Comparison of ENCODE assay signal across 31 mouse cellular contexts in genomic region chr5:103404213-103404968, GRCm38 (mm10). TPM values are rescaled to one million over a fixed set of nuclear protein-coding genes. Genes with fewer than 3 reads are reported as not detected.
DNase-seq lines count a peak whose midpoint lies in the region; ATAC-seq and TF ChIP-seq lines count a peak whose summit lies in the region.
"Had no signal": no experiment of that assay in that cellular context is flagged by ENCODE, and none has a peak within 500 bp of the region (broad histone marks: within the 10 kb centered on the region; RNA-seq: fewer than 3 reads in every experiment).

No protein-coding gene starts in this region.

- H3K27me3 ChIP-seq in thymus, adult 2 months (ENCODE audit: control insufficient read depth, insufficient read depth, low read length) = no peaks in the 10 kb centered on the region
- H3K27me3 ChIP-seq: embryonic facial prominence, embryonic 12.5 days; forebrain, embryonic 15.5 days; heart, embryonic 15.5 days; Patski; stomach, embryonic 15.5 days had no signal

- H3K4me1 ChIP-seq in thymus, adult 2 months (replicated peaks; ENCODE audit: control insufficient read depth, insufficient read depth, low read length) = peaks cover 2% of the 10 kb centered on the region
- H3K4me1 ChIP-seq: embryonic facial prominence, embryonic 12.5 days; forebrain, embryonic 15.5 days; heart, embryonic 10.5 days; stomach, embryonic 15.5 days had no signal

- WGBS in thymus, adult 2 months = 59% methylated on average over 12 of the region's 12 CpGs

- TF ChIP-seq CTCF in thymus, adult 2 months (IDR thresholded peaks at IDR 0.05; ENCODE audit: borderline replicate concordance, control insufficient read depth, extremely low read depth, insufficient read depth, low read length, poor library complexity) = no peak

- H3K4me3 ChIP-seq in thymus, adult 2 months (ENCODE audit: control insufficient read depth, insufficient read depth, low read length) = no peak overlapping the region
- H3K4me3 ChIP-seq: embryonic facial prominence, embryonic 12.5 days; forebrain, embryonic 15.5 days; gastrocnemius, adult 2 months; heart, embryonic 10.5 days; heart, embryonic 15.5 days; stomach, embryonic 15.5 days had no signal

- TF ChIP-seq POLR2A in thymus, adult 2 months (IDR thresholded peaks at IDR 0.05; ENCODE audit: control insufficient read depth, extremely low read depth, insufficient read depth, low read length, poor library complexity) = no peak

- H3K27ac ChIP-seq in thymus, adult 2 months (ENCODE audit: control insufficient read depth, insufficient read depth, low read length) = no peak overlapping the region
- H3K27ac ChIP-seq: embryonic facial prominence, embryonic 12.5 days; forebrain, embryonic 15.5 days; gastrocnemius, adult 2 months; heart, embryonic 10.5 days; heart, embryonic 15.5 days; kidney, postnatal 0 days; liver, embryonic 14.5 days; macrophage; stomach, embryonic 15.5 days had no signal

- no peaks in the 10 kb centered on the region for H3K36me3 ChIP-seq in thymus, adult 2 months (ENCODE audit: control insufficient read depth, insufficient read depth, low read length)
- H3K36me3 ChIP-seq: embryonic facial prominence, embryonic 12.5 days; forebrain, embryonic 15.5 days; G1E; heart, embryonic 10.5 days; heart, embryonic 15.5 days; stomach, embryonic 15.5 days had no signal

- peak; percentile 90 for ATAC-seq in activated CD4-positive, CD25-positive, alpha-beta regulatory T cell, adult 4 months
- ATAC-seq: forebrain, embryonic 15.5 days; hindbrain, embryonic 16.5 days; intestine, embryonic 16.5 days; Patski had no signal

- DNase-seq in CD4-positive, CD25-positive, alpha-beta regulatory T cell, adult 2 months (ENCODE audit: low read depth, low spot score) = peak; percentile 67
- peak; percentile 33 for DNase-seq in thymus, adult 2 months
- DNase-seq in thymus, postnatal 4 days = peak; percentile 44
- DNase-seq in embryo, embryonic 9.5 days (ENCODE audit: extremely low spot score) = no peak
- no peak for DNase-seq in urinary bladder, postnatal 14 days (ENCODE audit: low spot score)
- DNase-seq in adrenal gland, postnatal 25 days = no peak
- DNase-seq: adrenal gland, adult 2 months; cerebellum, adult 8-10 months; cerebellum, postnatal 25 days; gastrocnemius, adult 2 months; gastrocnemius, postnatal 36 days; kidney, adult 8-10 months; layer of hippocampus, adult 9-11 months; liver; lung, adult 2 months; lung, postnatal 10 days; midbrain, embryonic 14.5 days; right cerebral cortex, postnatal 25 days had no signal

RNA-seq across cellular contexts. Expression of gene Ptpn13, which starts 20.6 kb away (rescaled TPM):
- polyA plus RNA-seq in activated CD4-positive, CD25-positive, alpha-beta regulatory T cell, adult 4 months (2017; shearing (Covaris generic)) = 10 to 100 TPM; 19.6 to 20.3 TPM
- polyA plus RNA-seq in thymus, adult 2 months (2012; rRNA removed) = 6.4 and 7.6 TPM in 2 replicates
- total RNA-seq in adrenal gland, postnatal 25 days (2021) = 17.5 and 21.4 TPM in 2 replicates
- polyA plus RNA-seq: G1E, macrophage had no signal

Comparison
In these comparisons a context has a peak if more than half of its experiments do, and no peak if none do; other contexts are left out.
1. DNase-seq: peak in CD4-positive, CD25-positive, alpha-beta regulatory T cell, adult 2 months (single experiment), thymus, adult 2 months (single experiment) and thymus, postnatal 4 days (single experiment); none in embryo, embryonic 9.5 days (single experiment), urinary bladder, postnatal 14 days (single experiment) and adrenal gland, postnatal 25 days (single experiment).